Mouse (Mus musculus) midbrain, postnatal 0 days (tissue): Measurements from ENCODE around the gene Gm3373. TPM values are rescaled to one million over a fixed set of nuclear protein-coding genes. Genes with fewer than 3 reads are reported as not detected.
"Not testable (repeated sequence)": the region's sequence is repeated elsewhere in the genome, so short reads cannot be mapped to it uniquely, and the experiment has no call there.

Source experiments
- ATAC-seq: fragments of 200-750 bp; cut with Nextera tagmentation; 2 replicates; pipeline ENCODE4 v1.8.0; 2017; ENCODE audit warnings: moderate number of reproducible peaks, mild to moderate bottlenecking, moderate TSS enrichment, moderate library complexity; ENCODE audit not compliant: low FRiP score
- DNase-seq: peaks from one replicate; pipeline ENCODE4 v3.0.0-alpha.2; 2015; ENCODE audit warnings: low spot score
- H3K27ac ChIP-seq: fragments of 300-500 bp; sonication (generic); 2 replicates; pipeline ENCODE4 v1.5.1; 2014; ENCODE audit warnings: low read depth, mild to moderate bottlenecking, low read length, mixed read lengths
- H3K27me3 ChIP-seq: fragments of 300-500 bp; sonication (generic); 2 replicates; pipeline ENCODE4 v1.6.1; 2014; ENCODE audit warnings: low read length, control low read depth, mixed read lengths; ENCODE audit not compliant: insufficient read depth
- H3K36me3 ChIP-seq: fragments of 300-500 bp; sonication (generic); 2 replicates; pipeline ENCODE4 v1.6.1; 2014; ENCODE audit warnings: low read length, control low read depth, mixed read lengths; ENCODE audit not compliant: insufficient read depth
- H3K4me1 ChIP-seq: fragments of 300-500 bp; sonication (generic); 2 replicates; pipeline ENCODE4 v1.6.1; 2014; ENCODE audit warnings: mild to moderate bottlenecking, control low read depth, antibody characterized with exemption, low read length, mixed read lengths; ENCODE audit not compliant: insufficient read depth
- H3K4me2 ChIP-seq: fragments of 300-500 bp; sonication (generic); 2 replicates; pipeline ENCODE4 v1.6.1; 2014; ENCODE audit warnings: low read depth, mild to moderate bottlenecking, low read length, mixed read lengths; ENCODE audit not compliant: poor library complexity, severe bottlenecking
- H3K4me3 ChIP-seq: fragments of 300-500 bp; sonication (generic); 2 replicates; pipeline ENCODE4 v1.5.1; 2014; ENCODE audit warnings: low read depth, mild to moderate bottlenecking, low read length, moderate library complexity
- H3K9ac ChIP-seq: fragments of 300-500 bp; sonication (generic); replicated peaks from 2 replicates; pipeline ENCODE4 v1.6.1; 2014; ENCODE audit warnings: mild to moderate bottlenecking, low read length, moderate library complexity, mixed read lengths; ENCODE audit not compliant: poor library complexity, severe bottlenecking
- H3K9me3 ChIP-seq: fragments of 300-500 bp; sonication (generic); 2 replicates; pipeline ENCODE4 v1.6.1; 2016; ENCODE audit warnings: low read length, control low read depth
- WGBS: fragments of 180-500 bp; shearing (Covaris S2); extraction: QIAGEN DNeasy Blood & Tissue Kit; methylation state at CpG from one replicate; pipeline ENCODE4 v1.1.7; 2014; 5-methylcytosine and 5-hydroxymethylcytosine counted together
- polyA plus RNA-seq: library from polyadenylated mRNA; unstranded; fragments of >200 nt; fragmentation: Nextera tagmentation; extraction: Ambion mirVana; gene quantifications from 2 replicates; pipeline ENCODE4 v1.2.1, GENCODE M21; 2015
- total RNA-seq: library from RNA; depleted of rRNA; stranded (reverse); fragments of >200 nt; gene quantifications from 2 replicates; pipeline ENCODE4 v1.2.3, GENCODE M21; 2014; rRNA removed

Gm3373 gene
- total RNA-seq (3.1 TPM in 1 of 2 replicates, not detected in the other), polyA plus RNA-seq (0.64 and 1.5 TPM in 2 replicates)

DNA sequence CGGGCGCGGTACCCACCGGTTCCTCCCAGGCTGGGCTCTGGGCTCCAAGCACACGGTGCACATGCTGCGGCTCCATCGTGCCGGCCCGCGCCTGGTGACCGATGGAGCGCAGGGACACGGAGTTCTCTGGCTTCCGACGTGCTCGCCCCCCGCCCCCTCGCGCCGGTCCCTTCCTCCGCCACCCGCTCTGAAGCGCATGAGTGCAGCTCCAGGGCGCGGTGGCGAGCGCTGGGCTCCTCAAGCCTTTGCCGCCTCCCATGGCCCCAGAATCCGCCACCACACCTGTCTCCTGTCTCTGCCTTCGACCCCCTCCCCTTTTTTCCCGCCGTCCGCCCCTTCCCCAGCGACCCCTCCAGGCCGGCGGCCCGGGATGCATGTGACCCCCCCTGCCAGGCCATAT lies at the start of gene Gm3373:
TSS of gene Gm3373 (minus strand) at position 101 of the 400 bp plus-strand sequence.
- ATAC-seq, H3K9ac ChIP-seq, H3K36me3 ChIP-seq, DNase-seq, H3K27ac ChIP-seq, H3K9me3 ChIP-seq, H3K4me1 ChIP-seq, H3K27me3 ChIP-seq, H3K4me2 ChIP-seq, H3K4me3 ChIP-seq: not testable (repeated sequence)
- WGBS, result no CpG with 5 or more reads among the region's 37 CpGs

GRCm38 (mm10) chr14:5687357-5687756 lies 54.0 kb downstream of the Gm3373 start, which contains the start of gene Gm9603:
Gm9603 (minus strand) TSS chr14:5687457.
- not testable (repeated sequence) for H3K9me3 ChIP-seq, ATAC-seq

More at GRCm38 (mm10) chr14:5687357-5687756, 54.0 kb downstream of the Gm3373 start, which contains the start of gene Gm9603:
- H3K27me3 ChIP-seq, DNase-seq, H3K27ac ChIP-seq, H3K4me2 ChIP-seq, H3K36me3 ChIP-seq, H3K4me3 ChIP-seq, H3K4me1 ChIP-seq, H3K9ac ChIP-seq: not testable (repeated sequence)
- WGBS, result no CpG with 5 or more reads among the region's 2 CpGs

Other genes with a start within 250 kb of the Gm3373 start
- gene Gm3488, start 239.9 kb downstream of the Gm3373 start, total RNA-seq, result 7.2 and 14.5 TPM in 2 replicates
- 17.7 and 19.2 TPM in 2 replicates for gene Gm3488, start 239.9 kb downstream of the Gm3373 start, polyA plus RNA-seq
- not detected in 2 replicates for gene Gm3532, start 203.1 kb downstream of the Gm3373 start, total RNA-seq
- gene Gm3532, start 203.1 kb downstream of the Gm3373 start, polyA plus RNA-seq, result not detected in 2 replicates
- not detected in 2 replicates for gene Gm8265, start 108.5 kb downstream of the Gm3373 start, total RNA-seq
- gene Gm8265, start 108.5 kb downstream of the Gm3373 start, polyA plus RNA-seq, result not detected in 2 replicates
- gene Gm9603, start 54.1 kb downstream of the Gm3373 start, total RNA-seq, result not detected in 2 replicates
- gene Gm9603, start 54.1 kb downstream of the Gm3373 start, polyA plus RNA-seq, result not detected in 2 replicates
- 2.7 and 3.2 TPM in 2 replicates for gene Gm3383, start 66.4 kb upstream of the Gm3373 start, total RNA-seq
- 5.2 and 5.9 TPM in 2 replicates for gene Gm3383, start 66.4 kb upstream of the Gm3373 start, polyA plus RNA-seq
- gene Gm3424, start 88.8 kb upstream of the Gm3373 start, total RNA-seq, result not detected in 2 replicates
- not detected in 2 replicates for gene Gm3424, start 88.8 kb upstream of the Gm3373 start, polyA plus RNA-seq
- 0.49 and 1.2 TPM in 2 replicates for gene Gm8237, start 138.8 kb upstream of the Gm3373 start, total RNA-seq
- 1.4 and 1.6 TPM in 2 replicates for gene Gm8237, start 138.8 kb upstream of the Gm3373 start, polyA plus RNA-seq
- gene Gm3248, start 220.2 kb upstream of the Gm3373 start, total RNA-seq, result 2.6 and 3.6 TPM in 2 replicates
- 3.4 and 4.4 TPM in 2 replicates for gene Gm3248, start 220.2 kb upstream of the Gm3373 start, polyA plus RNA-seq
- gene Gm3453, start 237.6 kb upstream of the Gm3373 start, total RNA-seq, result not detected in 2 replicates
- not detected in 2 replicates for gene Gm3453, start 237.6 kb upstream of the Gm3373 start, polyA plus RNA-seq